Comparison of ENCODE assay signal across 29 mouse cellular contexts in the genomic region with DNA sequence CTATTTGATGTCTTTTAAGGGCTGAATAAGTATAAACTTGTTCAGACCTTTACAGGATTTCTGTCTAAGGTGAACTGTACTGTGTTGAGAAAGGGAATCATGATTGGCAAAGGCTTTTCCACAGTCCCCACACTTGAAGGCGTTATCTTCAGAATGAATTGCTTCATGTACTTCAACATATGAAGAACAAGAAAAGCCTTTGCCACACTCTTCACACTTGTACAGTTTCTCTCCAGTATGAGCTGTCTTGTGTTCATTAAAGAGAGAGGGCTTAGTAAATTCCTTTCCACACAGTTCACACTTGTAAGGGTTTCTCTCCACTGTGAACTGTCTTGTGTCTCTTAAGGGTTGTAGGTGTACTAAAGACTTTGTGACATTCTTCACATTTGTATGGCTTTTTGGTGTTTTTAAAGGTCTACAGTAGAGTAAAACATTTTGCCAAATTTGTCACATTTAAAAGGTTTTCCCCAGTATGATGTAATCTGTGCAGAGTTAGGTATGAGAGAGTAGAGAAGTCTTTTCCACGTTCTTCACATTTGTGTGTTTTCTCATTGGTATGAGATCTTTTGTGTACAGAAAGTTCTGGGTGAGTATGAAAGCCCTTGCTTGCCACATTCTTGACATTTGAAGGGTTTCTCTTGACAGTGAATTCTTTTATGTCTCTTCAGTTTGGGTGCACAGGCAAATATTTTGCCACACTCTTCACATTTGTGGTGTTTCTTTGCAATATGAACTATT.
"Had no signal": no experiment of that assay in that cellular context is flagged by ENCODE, and none has a peak within 500 bp of the region (broad histone marks: within the 10 kb centered on the region; RNA-seq: fewer than 3 reads in every experiment).

No protein-coding gene starts in this region.

- DNase-seq: layer of hippocampus, postnatal 36 days; left cerebral cortex, postnatal 4 days; liver; liver, embryonic 13.5 days; liver, postnatal 0 days; lung, adult 2 months; lung, postnatal 36 days; lung, postnatal 4 days; midbrain, embryonic 14.5 days had no signal

- H3K4me3 ChIP-seq: left cerebral cortex, adult 2 months; limb, embryonic 10.5 days; limb, embryonic 12.5 days; limb, embryonic 13.5 days; limb, embryonic 15.5 days; liver, embryonic 12.5 days; liver, embryonic 13.5 days; liver, embryonic 15.5 days; megakaryocyte, embryonic 14.5 days; midbrain, embryonic 10.5 days; midbrain, embryonic 12.5 days; midbrain, embryonic 13.5 days; midbrain, embryonic 15.5 days; myocyte; neural tube, embryonic 12.5 days; neural tube, embryonic 13.5 days had no signal

- H3K9me3 ChIP-seq: limb, embryonic 10.5 days; limb, embryonic 12.5 days; limb, embryonic 13.5 days; limb, embryonic 15.5 days; liver, embryonic 12.5 days; liver, embryonic 13.5 days; liver, embryonic 15.5 days; megakaryocyte, embryonic 14.5 days; midbrain, embryonic 10.5 days; midbrain, embryonic 12.5 days; midbrain, embryonic 13.5 days; midbrain, embryonic 15.5 days; neural tube, embryonic 12.5 days; neural tube, embryonic 13.5 days had no signal

- H3K4me1 ChIP-seq: limb, embryonic 10.5 days; limb, embryonic 12.5 days; limb, embryonic 13.5 days; limb, embryonic 15.5 days; liver, embryonic 12.5 days; liver, embryonic 13.5 days; liver, embryonic 15.5 days; megakaryocyte, embryonic 14.5 days; midbrain, embryonic 10.5 days; midbrain, embryonic 12.5 days; midbrain, embryonic 13.5 days; midbrain, embryonic 15.5 days; neural tube, embryonic 12.5 days; neural tube, embryonic 13.5 days had no signal

- H3K9ac ChIP-seq: limb, embryonic 12.5 days; limb, embryonic 13.5 days; limb, embryonic 15.5 days; liver, embryonic 12.5 days; liver, embryonic 13.5 days; liver, embryonic 14.5 days; liver, embryonic 15.5 days; liver, postnatal 0 days; midbrain, embryonic 12.5 days; midbrain, embryonic 13.5 days; midbrain, embryonic 15.5 days; neural tube, embryonic 12.5 days; neural tube, embryonic 13.5 days had no signal

- H3K27ac ChIP-seq: left cerebral cortex, adult 2 months; limb, embryonic 10.5 days; limb, embryonic 12.5 days; limb, embryonic 13.5 days; limb, embryonic 15.5 days; liver, embryonic 12.5 days; liver, embryonic 13.5 days; liver, embryonic 14.5 days; liver, embryonic 15.5 days; macrophage; midbrain, embryonic 10.5 days; midbrain, embryonic 12.5 days; midbrain, embryonic 13.5 days; midbrain, embryonic 15.5 days; neural tube, embryonic 12.5 days; neural tube, embryonic 13.5 days had no signal

- H3K36me3 ChIP-seq: limb, embryonic 10.5 days; limb, embryonic 12.5 days; limb, embryonic 13.5 days; limb, embryonic 15.5 days; liver, embryonic 12.5 days; liver, embryonic 13.5 days; liver, embryonic 15.5 days; midbrain, embryonic 10.5 days; midbrain, embryonic 12.5 days; midbrain, embryonic 13.5 days; midbrain, embryonic 15.5 days; neural tube, embryonic 12.5 days; neural tube, embryonic 13.5 days had no signal

- H3K4me2 ChIP-seq: limb, embryonic 12.5 days; limb, embryonic 13.5 days; limb, embryonic 15.5 days; liver, embryonic 11.5 days; liver, embryonic 12.5 days; liver, embryonic 13.5 days; liver, embryonic 15.5 days; midbrain, embryonic 11.5 days; midbrain, embryonic 12.5 days; midbrain, embryonic 13.5 days; midbrain, embryonic 15.5 days; neural tube, embryonic 12.5 days; neural tube, embryonic 13.5 days had no signal

- ATAC-seq: liver, embryonic 12.5 days; liver, postnatal 0 days; midbrain, embryonic 13.5 days; midbrain, embryonic 15.5 days; midbrain, embryonic 16.5 days had no signal

- H3K27me3 ChIP-seq: limb, embryonic 12.5 days; limb, embryonic 13.5 days; limb, embryonic 15.5 days; liver, embryonic 12.5 days; liver, embryonic 13.5 days; liver, embryonic 15.5 days; megakaryocyte, embryonic 14.5 days; midbrain, embryonic 12.5 days; midbrain, embryonic 13.5 days; midbrain, embryonic 15.5 days; neural tube, embryonic 12.5 days; neural tube, embryonic 13.5 days had no signal
